Mouse (Mus musculus): ENCODE measurements around the gene Olfr270. TPM values are rescaled to one million over a fixed set of nuclear protein-coding genes. Genes with fewer than 3 reads are reported as not detected.

Gene Olfr270
- total RNA-seq (2021) = not detected
- long read RNA-seq, experiment 1 = 0 reads
- long read RNA-seq, experiment 2 = 0 reads

DNA sequence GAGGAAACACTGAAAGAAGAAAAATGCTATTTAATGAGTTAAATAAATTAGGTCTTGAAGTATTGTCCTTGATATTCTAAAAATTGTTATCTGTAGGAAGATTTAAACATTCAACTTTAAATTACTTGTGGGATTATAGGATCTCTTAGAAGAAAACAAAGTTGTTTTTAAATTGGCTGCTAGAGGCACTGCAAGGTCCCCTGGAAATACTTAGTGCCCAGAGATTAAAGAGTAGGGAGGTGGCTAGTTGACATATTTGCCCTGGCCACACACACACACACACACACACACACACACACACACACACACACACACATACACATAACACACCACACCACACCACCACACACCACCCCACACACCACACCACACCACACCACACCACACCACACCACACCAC, at the start of gene Olfr270:
TSS of gene Olfr270 (plus strand) at position 301 of the 400 bp plus-strand sequence.
- DNase-seq (ENCODE audit: low spot score in 2 of 2) = no peak

DNA sequence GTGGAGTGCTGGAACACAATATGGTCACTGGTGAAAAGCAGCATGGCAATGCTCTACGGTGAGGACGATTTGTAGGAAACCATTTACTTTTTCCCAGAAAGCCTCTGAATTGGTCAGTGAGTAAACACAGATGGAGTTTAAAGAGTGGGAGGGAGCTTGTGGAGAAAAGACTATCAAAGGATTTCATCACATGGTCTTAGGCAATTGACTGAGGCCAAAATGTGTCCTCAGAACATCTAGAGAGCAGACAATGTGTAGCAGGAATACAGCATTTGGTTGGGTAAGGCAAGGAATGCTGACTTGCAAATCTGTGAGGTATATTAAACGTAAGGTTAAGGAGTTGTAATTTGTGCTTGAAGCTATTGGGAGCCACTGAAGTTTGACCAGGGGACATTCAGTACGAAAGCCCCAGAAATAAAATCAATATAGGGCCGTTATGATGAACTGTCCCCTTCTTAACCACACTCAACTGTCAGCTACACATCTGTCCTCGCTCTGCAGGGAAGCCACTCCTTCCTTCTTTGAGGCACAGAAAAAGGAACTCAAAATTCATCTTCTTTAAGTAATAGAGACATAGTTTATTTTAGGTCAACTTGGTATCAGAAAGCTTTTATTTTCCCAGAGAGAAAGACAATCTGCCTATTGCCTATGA, 47.6 kb upstream of the Olfr270 start:
- no peak for DNase-seq (ENCODE audit: low spot score in 2 of 2)

DNA sequence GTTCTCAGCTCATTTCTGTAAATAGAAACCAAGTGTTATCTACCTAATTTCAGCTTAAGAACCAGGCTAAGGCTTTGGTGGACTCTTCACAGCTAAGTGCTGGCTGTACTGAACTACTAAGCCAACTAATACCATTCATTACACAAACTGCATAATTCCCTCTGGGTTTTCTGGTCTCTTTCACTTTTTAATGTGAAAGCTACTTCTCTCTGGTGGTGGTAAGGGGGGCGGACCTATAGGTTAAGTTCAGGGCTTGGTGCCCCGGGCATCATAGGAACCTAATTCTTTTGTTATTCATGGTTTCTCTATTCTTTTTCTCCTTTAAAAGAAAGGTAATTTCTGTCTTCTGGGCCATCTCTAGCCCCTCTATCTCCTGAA, 47.0 kb upstream of the Olfr270 start:
- no peak for DNase-seq (ENCODE audit: low spot score in 2 of 2)

DNA sequence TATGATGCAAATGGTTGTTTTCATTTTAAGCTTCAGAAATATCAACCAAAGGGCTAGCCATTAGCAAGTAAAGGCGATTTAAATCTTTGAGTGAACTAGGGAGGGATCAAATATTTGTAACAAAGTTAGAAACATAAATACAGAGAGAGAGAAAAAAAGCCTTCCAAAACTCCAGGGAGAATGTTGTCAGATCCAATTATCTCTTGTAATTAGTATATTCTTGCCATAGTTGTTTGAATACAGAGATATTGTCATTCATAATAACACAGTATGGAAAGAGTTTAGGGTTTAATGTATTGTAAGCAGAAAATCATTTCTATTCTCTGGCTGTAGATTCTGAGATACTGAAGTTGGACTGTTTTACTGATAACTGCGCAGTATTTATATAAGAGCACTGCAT, 45.3 kb upstream of the Olfr270 start, which contains the start of gene Olfr272:
TSS of gene Olfr272 (minus strand) at position 101 of the 400 bp plus-strand sequence.
- no peak for DNase-seq (ENCODE audit: low spot score in 2 of 2)

DNA sequence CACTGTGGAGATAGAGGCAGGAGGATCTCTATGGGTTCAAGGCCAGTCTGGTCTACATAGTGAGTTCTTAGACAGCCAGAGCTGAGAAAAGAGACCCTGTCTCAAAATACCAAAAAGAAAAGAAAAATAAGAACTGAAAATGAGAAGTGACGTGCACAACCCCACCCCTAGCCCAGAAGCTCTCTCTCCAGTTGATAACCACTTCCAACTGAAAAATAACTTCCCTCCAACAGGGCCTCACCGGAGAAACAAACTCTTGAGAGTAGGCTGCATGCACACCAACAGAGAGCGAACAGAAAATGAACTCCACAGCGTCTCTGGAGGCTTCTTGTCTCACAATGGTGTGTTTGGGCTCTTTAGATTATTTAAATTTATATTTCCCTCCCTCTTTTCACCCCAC, 33.9 kb upstream of the Olfr270 start:
- DNase-seq (ENCODE audit: low spot score in 2 of 2) = no peak

DNA sequence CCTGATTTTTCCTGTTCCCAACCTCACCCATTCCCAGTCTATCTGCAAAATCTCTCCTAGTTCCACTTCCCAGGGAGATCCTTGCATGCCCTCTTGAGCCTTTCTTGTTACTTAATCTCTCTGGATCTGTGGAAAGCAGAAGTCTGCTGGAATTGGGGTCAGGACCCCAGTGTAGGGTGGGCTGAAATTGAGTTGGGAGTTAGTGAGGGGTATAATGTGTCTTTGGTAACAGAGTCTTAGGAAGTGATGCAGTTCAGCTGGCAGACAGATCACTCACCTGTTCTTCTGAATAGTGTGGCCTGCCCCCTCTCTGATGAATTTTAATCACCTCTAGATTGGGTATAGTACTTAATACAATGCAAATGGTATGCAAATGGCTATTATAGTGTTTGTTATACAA, 17.7 kb upstream of the Olfr270 start:
- DNase-seq (ENCODE audit: low spot score in 2 of 2) = no peak

DNA sequence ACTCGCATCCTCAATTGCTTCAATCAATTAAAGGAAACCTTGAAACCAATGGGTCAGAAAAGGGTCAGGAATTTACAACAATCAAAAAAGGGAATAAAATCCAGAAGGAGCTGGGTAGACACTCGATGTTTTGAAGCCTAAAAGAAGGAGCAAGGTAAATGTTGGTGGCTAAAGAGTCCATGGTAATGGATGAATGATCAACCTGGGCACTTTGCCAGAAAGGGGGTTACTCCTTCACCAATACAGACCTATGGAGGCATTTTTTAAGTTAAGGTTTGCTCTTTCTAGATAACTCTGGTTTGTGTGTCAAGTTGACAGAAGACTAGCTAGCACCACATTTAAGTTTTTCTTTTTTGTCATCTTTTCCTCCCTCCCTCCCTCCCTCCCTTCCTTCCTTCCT, 15.3 kb upstream of the Olfr270 start:
- DNase-seq (ENCODE audit: low spot score in 2 of 2) = no peak

DNA sequence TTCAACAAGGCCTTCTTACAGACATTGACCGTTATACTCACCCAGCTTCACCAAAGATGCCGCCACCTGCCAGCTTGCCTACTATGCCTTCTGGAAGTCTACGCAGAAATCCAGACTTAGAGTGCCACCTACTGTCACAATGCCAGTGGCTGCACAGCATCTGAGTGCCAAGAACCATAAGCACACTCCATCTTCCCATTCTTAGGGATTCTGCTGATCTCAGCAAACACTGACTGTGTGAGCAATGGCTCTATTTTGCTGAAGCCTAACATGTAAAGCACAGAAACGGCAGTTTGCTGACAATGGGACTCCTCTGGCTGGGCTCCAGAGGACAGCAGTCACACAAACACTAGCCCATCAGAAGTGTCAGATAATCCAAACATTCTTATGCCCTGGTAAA, 5.7 kb upstream of the Olfr270 start:
- DNase-seq (ENCODE audit: low spot score in 2 of 2) = no peak

DNA sequence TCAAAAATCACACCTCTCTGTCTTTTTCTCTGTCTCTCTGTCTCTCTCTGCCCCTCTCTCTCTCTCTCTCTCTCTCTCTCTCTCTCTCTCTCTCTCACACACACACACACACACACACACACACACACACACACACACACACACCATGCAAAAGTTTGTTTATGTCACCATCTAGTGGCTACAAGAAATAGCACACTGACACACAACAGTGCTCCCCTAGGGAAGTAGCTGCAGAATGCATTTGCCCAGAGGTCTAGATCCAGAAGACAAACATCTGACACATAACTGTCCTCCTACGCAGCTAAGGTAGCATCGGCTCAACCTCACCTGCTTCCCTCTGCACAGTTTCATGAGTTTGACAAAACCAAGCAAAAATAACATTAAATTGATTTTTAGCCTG, 20.9 kb downstream of the Olfr270 start:
- no peak for DNase-seq (ENCODE audit: low spot score in 2 of 2)

DNA sequence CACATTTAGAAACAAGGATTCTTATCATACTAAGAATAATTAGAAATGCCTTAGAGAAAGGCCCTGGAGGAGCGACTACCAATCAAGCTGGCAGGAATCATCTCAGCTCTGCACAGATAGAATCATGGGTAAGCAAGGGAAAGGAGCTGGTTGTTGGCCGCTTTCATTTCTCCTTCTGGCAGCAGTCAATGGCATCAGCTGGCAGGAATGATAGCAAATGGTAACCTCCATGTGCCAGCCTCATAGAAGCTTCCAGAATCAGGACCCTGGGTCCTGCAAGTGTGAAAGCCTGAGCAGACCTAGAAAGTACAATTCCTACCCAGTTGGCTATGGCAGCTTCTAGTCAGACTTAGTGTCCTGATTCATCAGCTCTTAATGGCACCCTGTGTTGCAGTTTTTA, 21.9 kb downstream of the Olfr270 start:
- DNase-seq (ENCODE audit: low spot score in 2 of 2) = no peak

DNA sequence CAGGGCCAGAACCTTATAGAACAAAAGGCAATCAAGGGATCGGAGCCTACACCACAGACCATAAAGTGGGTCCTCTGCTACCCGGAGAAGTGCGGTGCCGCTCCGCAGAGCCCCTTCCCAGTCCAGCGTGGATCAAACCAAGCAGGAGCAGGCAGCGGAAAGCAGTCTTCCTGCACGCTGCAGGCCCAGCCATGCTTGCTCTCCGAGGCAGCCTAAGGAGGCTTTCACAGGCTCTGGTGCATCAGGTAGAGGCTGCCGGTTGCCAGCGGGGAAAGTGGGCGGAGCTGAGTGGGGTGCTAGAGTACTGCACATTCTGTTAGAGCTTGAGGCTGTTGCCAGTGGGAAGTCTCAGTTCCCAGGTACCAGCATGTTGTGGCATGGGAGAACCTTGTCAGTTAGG, 24.9 kb downstream of the Olfr270 start, which contains the start of gene Nipsnap3a:
TSS of gene Nipsnap3a (plus strand) at position 25 of the 400 bp plus-strand sequence.
- DNase-seq (ENCODE audit: low spot score in 2 of 2) = no peak

DNA sequence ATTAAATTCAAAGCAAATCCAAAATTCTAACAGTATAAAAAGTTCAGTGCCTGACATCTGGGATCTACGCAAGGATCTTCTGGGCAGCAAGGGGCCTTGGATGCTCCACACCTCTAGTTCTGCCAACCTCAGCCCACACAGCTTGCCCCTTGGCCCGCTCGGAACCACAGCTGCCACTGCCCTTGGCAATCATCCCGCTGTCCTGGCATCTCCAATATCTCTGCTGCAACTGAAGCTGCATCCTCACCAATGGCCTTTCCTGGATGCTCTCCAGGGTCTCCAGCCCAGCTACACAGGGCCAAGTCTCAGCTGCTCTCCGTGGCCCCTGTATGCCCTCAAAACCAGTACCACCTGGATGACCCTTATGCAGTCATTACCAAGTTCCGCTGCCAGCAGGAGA, 35.1 kb downstream of the Olfr270 start:
- DNase-seq (ENCODE audit: low spot score in 2 of 2) = no peak

DNA sequence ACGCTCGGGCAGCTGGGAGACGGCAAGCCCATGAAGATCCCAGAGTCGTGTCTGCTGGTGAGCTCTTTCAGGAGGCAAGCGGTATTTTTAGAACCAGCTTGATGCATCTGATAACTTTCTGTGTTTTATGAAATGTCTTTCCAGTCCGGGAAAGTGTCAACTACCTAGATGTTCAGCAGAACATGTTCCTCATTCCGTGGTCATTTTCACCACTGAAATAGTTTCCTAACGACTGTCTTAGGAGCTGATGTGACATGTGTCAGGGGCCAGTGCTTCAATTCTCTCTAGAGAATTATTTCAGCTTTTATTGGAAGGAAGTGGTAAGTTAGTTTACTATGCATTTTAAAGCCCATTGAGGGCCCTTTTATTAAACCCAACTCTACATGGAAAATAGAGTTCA, 35.8 kb downstream of the Olfr270 start:
- DNase-seq (ENCODE audit: low spot score in 2 of 2) = no peak

DNA sequence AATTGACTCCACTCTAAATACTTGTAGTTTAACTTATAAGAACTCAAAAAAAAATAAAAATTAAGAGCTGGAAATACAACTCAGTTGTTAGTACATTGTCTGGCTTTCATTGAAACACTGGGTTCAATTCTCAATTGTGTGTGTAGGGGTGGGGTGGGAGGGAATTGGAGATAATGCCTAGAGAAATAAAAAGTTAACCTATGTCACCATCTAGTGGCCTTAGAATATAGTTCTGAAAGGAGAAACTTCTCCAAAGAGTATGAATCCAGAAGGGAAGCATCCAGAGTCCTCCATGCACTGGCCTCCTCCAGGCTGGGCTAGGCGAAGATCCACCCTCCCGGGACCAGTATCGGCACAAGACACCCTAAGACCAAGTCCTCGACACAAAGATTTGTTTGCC, 44.8 kb downstream of the Olfr270 start:
- DNase-seq (ENCODE audit: low spot score in 2 of 2) = no peak

DNA sequence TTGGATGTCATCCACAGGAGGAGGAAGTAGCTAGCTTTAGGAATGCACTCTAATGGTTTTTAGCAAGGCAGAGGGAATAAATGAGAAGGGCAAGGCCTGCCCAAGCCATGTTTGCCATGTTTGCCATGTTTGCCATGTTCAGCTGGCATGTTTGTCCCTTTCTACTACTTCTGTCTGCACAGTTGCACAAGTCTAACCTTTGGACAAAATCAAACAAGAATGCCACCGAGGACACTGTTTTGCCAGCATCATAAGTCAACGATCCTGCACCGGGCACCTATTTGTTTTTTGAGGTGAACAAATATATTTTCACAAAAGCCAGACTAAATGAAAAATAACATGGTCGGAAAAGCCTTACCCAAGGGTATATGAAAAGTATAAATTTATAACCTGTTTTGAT, 45.5 kb downstream of the Olfr270 start:
- DNase-seq (ENCODE audit: low spot score in 2 of 2) = no peak

DNA sequence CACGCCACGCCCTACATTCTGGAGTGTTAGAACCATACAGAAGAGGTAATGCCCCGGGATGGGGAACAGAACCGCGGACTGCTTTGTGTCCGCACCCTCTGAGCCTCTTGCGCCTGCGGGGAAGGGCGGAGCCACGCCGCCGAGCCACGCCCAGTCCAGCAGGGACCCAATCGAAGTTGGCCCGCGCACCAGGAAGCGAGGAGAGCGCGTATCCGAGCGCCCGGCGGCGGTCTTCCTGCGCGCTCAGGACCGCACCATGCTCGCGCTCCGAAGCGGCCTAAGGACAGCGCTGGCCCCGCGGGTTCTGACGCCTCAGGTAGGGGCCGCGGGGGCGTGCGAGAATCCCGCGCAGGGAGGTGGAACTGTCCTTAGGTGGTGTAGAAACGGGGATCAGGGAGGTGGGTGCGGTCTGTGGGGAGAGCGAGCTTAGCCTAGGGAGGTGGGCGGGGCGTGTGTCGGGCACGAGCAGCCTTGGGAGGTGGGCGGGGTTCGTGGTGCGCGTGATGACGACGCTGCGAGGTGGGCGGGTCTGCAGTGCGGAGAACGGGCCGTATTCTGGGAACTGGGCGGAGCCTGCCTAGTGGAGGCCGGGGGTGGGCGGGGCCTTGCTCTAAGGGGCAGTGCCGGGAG, 47.5 kb downstream of the Olfr270 start, which contains the start of gene Nipsnap3b:
TSS of gene Nipsnap3b (plus strand) at position 149 of the 630 bp plus-strand sequence.
- DNase-seq (ENCODE audit: low spot score in 2 of 2) = peak; percentile 94

DNA sequence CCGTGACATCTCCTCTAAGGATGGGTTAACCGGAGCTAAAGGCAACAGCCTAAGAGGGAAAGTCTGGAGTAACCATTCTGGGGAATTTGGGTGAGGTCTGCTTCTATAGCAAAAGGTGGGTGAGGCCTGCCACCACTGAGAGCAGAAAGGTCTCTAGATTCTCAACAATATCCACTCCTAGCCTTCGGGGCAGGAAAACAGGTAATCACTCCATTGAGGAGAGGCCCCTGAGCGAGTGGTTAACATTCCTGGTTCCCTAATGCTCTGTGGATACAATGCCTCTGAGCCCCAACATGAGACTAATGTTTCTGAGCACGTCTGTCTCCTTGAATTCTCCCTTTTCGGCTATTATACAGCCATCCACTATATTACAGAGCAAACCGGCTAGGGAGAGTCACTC, 50.1 kb downstream of the Olfr270 start:
- no peak for DNase-seq (ENCODE audit: low spot score in 2 of 2)

DNA sequence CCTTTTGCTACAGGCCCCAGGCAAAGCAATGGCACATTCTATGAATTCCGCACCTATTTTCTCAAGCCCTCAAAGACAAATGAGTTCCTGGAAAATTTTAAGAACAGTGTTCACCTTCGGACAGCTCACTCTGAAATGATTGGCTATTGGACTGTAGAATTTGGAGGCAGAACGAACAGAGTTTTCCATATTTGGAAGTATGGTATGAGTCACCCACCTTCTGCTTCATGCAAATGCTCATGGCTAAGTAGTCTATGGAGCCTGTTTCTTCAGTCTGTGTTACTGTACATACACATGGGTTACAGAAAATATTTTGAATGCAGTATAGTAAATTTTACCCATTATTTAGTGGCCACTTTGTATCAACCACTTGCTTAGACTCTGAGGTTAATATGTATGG, 50.7 kb downstream of the Olfr270 start:
- no peak for DNase-seq (ENCODE audit: low spot score in 2 of 2)

DNA sequence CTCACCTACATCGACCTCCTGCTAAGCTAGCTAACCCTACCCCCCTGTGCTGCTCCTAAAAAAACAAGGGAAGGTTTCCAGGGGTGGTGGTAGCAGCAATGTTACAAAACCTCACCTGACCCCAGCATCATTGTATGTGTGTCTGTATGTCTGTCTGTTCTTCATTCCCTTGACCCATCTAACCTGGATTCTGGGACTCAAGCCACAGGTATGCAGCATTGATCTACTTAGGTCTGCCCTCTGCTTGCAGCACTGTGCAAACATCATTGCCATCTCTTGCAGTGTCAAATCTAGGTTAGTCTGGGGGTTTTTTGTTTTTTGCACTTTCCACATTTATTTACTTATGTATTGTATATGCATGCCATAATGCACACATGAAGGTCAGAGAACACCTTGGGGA, 54.0 kb downstream of the Olfr270 start:
- DNase-seq (ENCODE audit: low spot score in 2 of 2) = no peak

Data from adrenal gland, postnatal 4 days (tissue).